Mouse (Mus musculus): Measurements from ENCODE around the gene 3110021N24Rik.

GRCm38 (mm10) chr4:108780864-108781205, 61.4 kb downstream of the 3110021N24Rik start:
- no peak for TF ChIP-seq EP300 (IDR thresholded peaks at IDR 0.05)
- TF ChIP-seq CTCF (IDR thresholded peaks at IDR 0.05) = no peak
